Mouse (Mus musculus) liver, embryonic 11.5 days (tissue): ENCODE measurements around the gene Zfp467. TPM values are rescaled to one million over a fixed set of nuclear protein-coding genes. Genes with fewer than 3 reads are reported as not detected.
A peak's percentile ranks its signal among the peaks of the same experiment; 100 is the strongest.

Experiments
- ATAC-seq: fragments of 200-750 bp; cut with Nextera tagmentation; replicated peaks from 2 replicates; pipeline ENCODE4 v1.8.0; 2017; ENCODE audit warnings: moderate number of reproducible peaks, mild to moderate bottlenecking, moderate TSS enrichment, moderate library complexity; ENCODE audit not compliant: low FRiP score
- DNase-seq: peaks from one replicate; pipeline ENCODE4 v3.0.0-alpha.2; 2017; ENCODE audit warnings: low spot score
- H3K27ac ChIP-seq: fragments of 300-500 bp; sonication (generic); 2 replicates; pipeline ENCODE4 v1.5.1; 2014; ENCODE audit warnings: mild to moderate bottlenecking, low read depth, low read length, control low read depth
- H3K27me3 ChIP-seq: fragments of 300-500 bp; sonication (generic); replicated peaks from 2 replicates; pipeline ENCODE4 v1.6.1; 2014; ENCODE audit warnings: low read length, mixed read lengths; ENCODE audit not compliant: control insufficient read depth, insufficient read depth
- H3K36me3 ChIP-seq: fragments of 300-500 bp; sonication (generic); 2 replicates; pipeline ENCODE4 v1.6.1; 2014; ENCODE audit warnings: mild to moderate bottlenecking, low read length, moderate library complexity, mixed read lengths; ENCODE audit not compliant: control insufficient read depth, insufficient read depth
- H3K4me1 ChIP-seq: fragments of 300-500 bp; sonication (generic); replicated peaks from 2 replicates; pipeline ENCODE4 v1.6.1; 2014; ENCODE audit warnings: low read length, mixed read lengths; ENCODE audit not compliant: control insufficient read depth, insufficient read depth
- H3K4me2 ChIP-seq: fragments of 300-500 bp; sonication (generic); 2 replicates; pipeline ENCODE4 v1.6.1; 2014; ENCODE audit warnings: mild to moderate bottlenecking, control low read depth, moderate library complexity
- H3K4me3 ChIP-seq: fragments of 300-500 bp; sonication (generic); 2 replicates; pipeline ENCODE4 v1.5.1; 2014; ENCODE audit warnings: low read depth, low read length, control low read depth
- H3K9ac ChIP-seq: fragments of 300-500 bp; sonication (generic); 2 replicates; pipeline ENCODE4 v1.6.1; 2014; ENCODE audit warnings: low read depth, low read length, control low read depth
- H3K9me3 ChIP-seq: fragments of 300-500 bp; sonication (generic); 2 replicates; pipeline ENCODE4 v1.6.1; 2016; ENCODE audit warnings: low read length, inconsistent platforms, mixed read lengths; ENCODE audit not compliant: control insufficient read depth
- WGBS: fragments of 180-500 bp; shearing (Covaris S2); extraction: QIAGEN DNeasy Blood & Tissue Kit; methylation state at CpG from one replicate; pipeline ENCODE4 v1.1.7; 2014; 5-methylcytosine and 5-hydroxymethylcytosine counted together
- polyA plus RNA-seq: library from polyadenylated mRNA; unstranded; fragments of >200 nt; fragmentation: Nextera tagmentation; extraction: Ambion mirVana; gene quantifications from 2 replicates; pipeline ENCODE4 v1.2.1, GENCODE M21; 2014

Zfp467 gene
- polyA plus RNA-seq, 1 experiment from 2014 or later = 6.9 TPM

GRCm38 (mm10) chr6:48420647-48421046 lies 25.0 kb downstream of the Zfp467 start:
- no peak for ATAC-seq
- H3K27ac ChIP-seq = no peak overlapping the region
- no peak overlapping the region for H3K4me2 ChIP-seq
- no peaks in the 10 kb centered on the region for H3K36me3 ChIP-seq
- H3K27me3 ChIP-seq = no peaks in the 10 kb centered on the region
- no peak overlapping the region for H3K9ac ChIP-seq
- 12% methylated on average over 2 of the region's 2 CpGs for WGBS
- no peak overlapping the region for H3K4me3 ChIP-seq
- H3K9me3 ChIP-seq = no peaks in the 10 kb centered on the region
- no peaks in the 10 kb centered on the region for H3K4me1 ChIP-seq
- DNase-seq = no peak

DNA sequence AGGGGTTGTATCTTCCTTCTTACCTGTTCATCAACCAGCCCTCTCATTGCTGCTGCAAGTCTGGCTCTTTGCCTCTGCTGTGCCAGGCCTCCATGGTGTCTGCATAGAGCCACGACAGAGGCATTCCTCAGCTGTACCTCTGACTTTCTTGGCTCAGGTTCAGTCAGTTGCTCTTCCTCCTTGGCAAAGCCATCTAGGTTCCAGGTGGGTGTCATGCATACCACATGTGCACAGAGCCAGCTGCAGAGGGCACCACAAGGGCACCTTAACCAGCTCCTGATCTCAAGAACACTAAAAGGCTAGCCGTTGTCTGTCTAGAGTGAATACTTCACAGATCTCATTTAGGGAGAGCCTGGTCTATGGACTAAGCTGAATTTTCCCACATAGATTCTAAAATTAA lies 29.1 kb downstream of the Zfp467 start:
- Histone ChIP-seq H3K9me3 (no peaks in the 10 kb centered on the region), H3K4me1 (no peaks in the 10 kb centered on the region), H3K36me3 (peaks cover 8% of the 10 kb centered on the region; the same call in 1 of the 2 replicates), H3K27me3 (no peaks in the 10 kb centered on the region), H3K4me3 (no peak overlapping the region), H3K27ac (no peak overlapping the region), H3K4me2 (no peak overlapping the region), H3K9ac (no peak overlapping the region)
- no peak for DNase-seq
- no peak for ATAC-seq
- 90% methylated on average over 2 of the region's 2 CpGs for WGBS

- 89% methylated on average over 7 of the region's 7 CpGs for WGBS
- no peak overlapping the region for H3K4me2 ChIP-seq
- no peak for DNase-seq
- no peak overlapping the region for H3K4me3 ChIP-seq
- no peaks in the 10 kb centered on the region for H3K27me3 ChIP-seq
- peaks cover 10% of the 10 kb centered on the region; the same call in 1 of the 2 replicates for H3K36me3 ChIP-seq
- ATAC-seq = no peak
- no peak overlapping the region for H3K27ac ChIP-seq
- H3K9me3 ChIP-seq = no peaks in the 10 kb centered on the region
- H3K9ac ChIP-seq = no peak overlapping the region
- no peaks in the 10 kb centered on the region for H3K4me1 ChIP-seq
These were observed 30.0 kb downstream of the Zfp467 start for GRCm38 (mm10) chr6:48415636-48416035.

- Histone ChIP-seq H3K4me3 (no peak overlapping the region), H3K27me3 (no peaks in the 10 kb centered on the region), H3K9ac (no peak overlapping the region), H3K27ac (no peak overlapping the region), H3K4me2 (no peak overlapping the region), H3K36me3 (peaks cover 13% of the 10 kb centered on the region; the same call in 1 of the 2 replicates), H3K9me3 (no peaks in the 10 kb centered on the region), H3K4me1 (no peaks in the 10 kb centered on the region)
- WGBS = 77% methylated on average over 1 of the region's 1 CpGs
- ATAC-seq (no peak), DNase-seq (no peak)
These were observed 30.7 kb downstream of the Zfp467 start for GRCm38 (mm10) chr6:48414886-48415285.

GRCm38 (mm10) chr6:48413081-48413480 lies 32.5 kb downstream of the Zfp467 start:
- 93% methylated on average over 10 of the region's 10 CpGs for WGBS
- H3K27me3 ChIP-seq = no peaks in the 10 kb centered on the region
- DNase-seq (no peak), ATAC-seq (no peak)
- H3K27ac ChIP-seq = no peak overlapping the region
- H3K4me3 ChIP-seq = no peak overlapping the region
- peaks cover 24% of the 10 kb centered on the region; the same call in 1 of the 2 replicates for H3K36me3 ChIP-seq
- H3K9me3 ChIP-seq = no peaks in the 10 kb centered on the region
- no peak overlapping the region for H3K9ac ChIP-seq
- no peak overlapping the region for H3K4me2 ChIP-seq
- H3K4me1 ChIP-seq = no peaks in the 10 kb centered on the region

DNA sequence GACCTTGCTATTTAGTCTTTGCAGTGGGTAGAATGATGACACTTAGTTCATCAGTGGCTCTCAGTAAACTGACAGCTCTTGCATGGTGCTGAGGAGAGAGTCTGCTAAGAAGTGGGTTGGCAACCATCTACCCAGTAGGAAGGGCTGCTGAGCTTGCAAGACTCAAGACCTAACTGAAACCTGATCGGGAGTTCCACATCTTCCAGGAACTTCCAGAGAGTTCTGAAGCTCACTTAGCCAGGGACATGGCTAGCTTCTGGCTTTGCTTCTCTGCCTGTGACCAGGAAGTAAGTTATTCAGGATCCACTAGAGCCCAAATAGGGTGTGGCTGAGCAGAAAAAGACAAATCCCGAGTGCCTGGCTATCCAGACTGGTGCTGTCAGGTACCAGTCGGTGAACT lies 33.0 kb downstream of the Zfp467 start:
- peaks cover 24% of the 10 kb centered on the region; the same call in 1 of the 2 replicates for H3K36me3 ChIP-seq
- no peak overlapping the region for H3K27ac ChIP-seq
- H3K9me3 ChIP-seq = no peaks in the 10 kb centered on the region
- no peak for ATAC-seq
- H3K27me3 ChIP-seq = no peaks in the 10 kb centered on the region
- no peak for DNase-seq
- H3K4me2 ChIP-seq = no peak overlapping the region
- no peak overlapping the region for H3K9ac ChIP-seq
- no peak overlapping the region for H3K4me3 ChIP-seq
- WGBS = 77% methylated on average over 3 of the region's 3 CpGs
- no peaks in the 10 kb centered on the region for H3K4me1 ChIP-seq

DNA sequence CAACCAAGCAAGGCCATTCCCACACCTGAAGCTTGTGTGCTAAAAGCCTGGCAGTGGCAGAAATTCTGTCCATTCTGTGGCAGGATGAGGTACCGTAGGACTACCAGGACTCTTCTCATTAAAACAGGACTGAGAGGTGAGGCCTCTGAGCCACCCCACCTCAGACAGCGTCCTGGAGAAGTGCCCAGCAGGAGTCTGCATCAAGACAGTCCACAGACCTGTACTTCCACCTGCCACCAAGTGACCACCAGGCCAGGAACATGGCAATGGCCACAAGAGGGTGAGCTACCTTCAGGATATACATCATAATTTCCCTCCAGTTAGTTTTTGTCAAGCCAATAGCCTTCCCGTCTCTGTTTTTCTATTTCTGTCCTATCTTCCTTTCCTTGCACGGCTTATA lies 33.5 kb downstream of the Zfp467 start:
- no peak for DNase-seq

DNA sequence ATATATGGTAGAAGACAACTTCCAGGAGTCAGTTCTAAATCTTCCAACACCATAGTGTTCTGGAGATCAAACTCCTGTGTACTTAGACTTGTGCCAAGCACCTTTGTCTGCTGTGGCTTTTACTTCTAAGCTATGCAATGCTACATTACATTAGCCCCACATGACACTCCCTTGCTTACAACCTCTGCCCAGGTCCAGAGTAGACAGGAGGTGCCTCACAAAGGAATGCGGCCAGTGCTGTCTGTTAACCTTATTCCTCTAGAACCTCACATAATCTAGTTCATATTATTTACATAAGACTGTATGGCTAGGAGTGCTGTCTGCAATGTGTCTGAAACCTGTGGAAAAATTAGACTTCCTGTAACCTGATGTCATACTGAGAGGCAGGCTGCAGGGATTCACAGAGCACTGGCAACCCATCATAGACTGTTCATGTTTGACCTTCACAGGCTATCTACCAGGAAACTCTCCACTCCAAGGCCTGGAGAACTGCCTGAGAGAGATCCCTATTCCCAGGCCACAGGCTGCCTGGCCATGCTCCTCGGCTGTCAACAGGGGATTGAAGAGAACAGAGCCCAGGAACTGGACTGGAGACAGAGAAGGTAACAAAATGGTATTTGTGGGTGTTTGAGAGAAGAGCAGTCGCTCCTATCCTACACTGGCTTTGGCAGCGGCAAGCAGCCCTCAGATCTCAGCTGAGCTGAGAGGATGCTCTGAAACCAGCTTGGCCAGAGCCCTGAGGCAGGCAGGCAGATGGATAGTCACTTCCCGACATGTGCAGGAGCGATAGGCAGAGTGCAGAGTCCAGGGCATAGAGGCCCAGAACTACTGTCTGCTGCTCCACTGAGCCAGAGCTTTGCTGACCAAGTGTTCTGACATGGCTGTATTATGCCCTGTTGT lies 34.2 kb downstream of the Zfp467 start:
- ATAC-seq (no peak), DNase-seq (peak; percentile 20)
- Histone ChIP-seq H3K4me3 (no peak overlapping the region), H3K27ac (no peak overlapping the region), H3K36me3 (peaks cover 24% of the 10 kb centered on the region; the same call in 1 of the 2 replicates), H3K9me3 (no peaks in the 10 kb centered on the region), H3K9ac (no peak overlapping the region), H3K27me3 (no peaks in the 10 kb centered on the region), H3K4me1 (no peaks in the 10 kb centered on the region), H3K4me2 (no peak overlapping the region)
- 86% methylated on average over 6 of the region's 6 CpGs for WGBS

More for the DNA sequence above, 33.5 kb downstream of the Zfp467 start:
- ATAC-seq = no peak
- Histone ChIP-seq H3K27ac (no peak overlapping the region), H3K4me2 (no peak overlapping the region), H3K9ac (no peak overlapping the region), H3K36me3 (peaks cover 24% of the 10 kb centered on the region; the same call in 1 of the 2 replicates), H3K27me3 (no peaks in the 10 kb centered on the region), H3K4me1 (no peaks in the 10 kb centered on the region), H3K4me3 (no peak overlapping the region), H3K9me3 (no peaks in the 10 kb centered on the region)
- 88% methylated on average over 4 of the region's 4 CpGs for WGBS

DNA sequence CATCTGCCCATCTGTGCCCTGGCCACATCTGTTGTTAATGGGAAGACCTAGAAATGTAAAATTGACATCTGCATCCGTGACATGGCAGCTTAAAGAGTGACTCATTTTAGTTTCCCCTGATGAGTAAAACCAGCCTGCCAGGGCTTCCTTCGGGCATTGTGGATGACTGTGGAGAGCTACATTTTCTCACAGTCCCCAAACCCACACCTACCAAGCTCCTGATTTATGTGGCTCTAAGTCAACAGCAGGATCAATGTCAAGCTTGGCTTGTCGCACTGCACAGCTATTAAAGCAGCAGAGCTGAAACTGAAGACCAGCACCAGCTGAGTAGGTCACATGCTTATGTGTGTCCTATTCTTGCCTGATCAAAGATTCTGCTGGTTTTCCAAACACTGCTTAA lies 35.1 kb downstream of the Zfp467 start:
- H3K27ac ChIP-seq = no peak overlapping the region
- 75% methylated on average over 3 of the region's 3 CpGs for WGBS
- H3K36me3 ChIP-seq = peaks cover 24% of the 10 kb centered on the region; the same call in 1 of the 2 replicates
- H3K4me3 ChIP-seq = no peak overlapping the region
- H3K9me3 ChIP-seq = no peaks in the 10 kb centered on the region
- no peak for ATAC-seq
- H3K27me3 ChIP-seq = no peaks in the 10 kb centered on the region
- no peak overlapping the region for H3K9ac ChIP-seq
- no peak overlapping the region for H3K4me2 ChIP-seq
- peak; percentile 2 for DNase-seq
- H3K4me1 ChIP-seq = no peaks in the 10 kb centered on the region
